Mouse (Mus musculus) bone marrow, adult 2 months (tissue): ENCODE results near the gene Inpp4a. TPM values are rescaled to one million over a fixed set of nuclear protein-coding genes. Genes with fewer than 3 reads are reported as not detected.

Source experiments
- H3K27ac ChIP-seq: fragments of 200-500 bp; 2 replicates; pipeline ENCODE4 v1.5.1; 2012; ENCODE audit warnings: low read depth, mild to moderate bottlenecking, control low read depth, inconsistent platforms, low read length; ENCODE audit not compliant: control insufficient read depth, poor library complexity, insufficient read depth
- H3K4me1 ChIP-seq: fragments of 200-500 bp; 2 replicates; pipeline ENCODE4 v1.6.1; 2011; ENCODE audit warnings: low read length; ENCODE audit not compliant: control insufficient read depth, insufficient read depth
- H3K4me3 ChIP-seq: fragments of 200-500 bp; replicated peaks from 2 replicates; pipeline ENCODE3; 2011; ENCODE audit warnings: mild to moderate bottlenecking, low read depth, low read length, control low read depth; ENCODE audit not compliant: control insufficient read depth
- CTCF ChIP-seq: fragments of 200-500 bp; IDR thresholded peaks from 2 replicates; pipeline ENCODE4 v1.5.1; 2011; ENCODE audit warnings: low read length, control low read depth; ENCODE audit not compliant: control insufficient read depth, insufficient read depth
- POLR2A ChIP-seq: fragments of 200-500 bp; IDR thresholded peaks from 2 replicates; pipeline ENCODE4 v1.6.1; 2011; ENCODE audit warnings: low read depth, mild to moderate bottlenecking, control low read depth, low read length, borderline replicate concordance; ENCODE audit not compliant: control insufficient read depth
- WGBS: fragments of 180-500 bp; shearing (Covaris S2); methylation state at CpG from one replicate; pipeline ENCODE4 v1.1.7; 2018; 5-methylcytosine and 5-hydroxymethylcytosine counted together
- polyA plus RNA-seq: library from polyadenylated mRNA; stranded (reverse); fragments of >200 nt; gene quantifications from 2 replicates; pipeline ENCODE4 v1.2.4, GENCODE M21; 2011; ENCODE audit warnings: low replicate concordance; ENCODE audit not compliant: missing spikeins, insufficient read depth, insufficient read length

The Inpp4a gene
- polyA plus RNA-seq, 1 experiment: 33.4 TPM

GRCm38 (mm10) chr1:37342524-37342923 lies 42.9 kb downstream of the Inpp4a start:
- TF ChIP-seq POLR2A: no peak
- no peak for TF ChIP-seq CTCF
- 94% methylated on average over 8 of the region's 8 CpGs for WGBS
- Histone ChIP-seq H3K27ac (no peak overlapping the region), H3K4me3 (no peak overlapping the region), H3K4me1 (peaks cover 2% of the 10 kb centered on the region; the same call in 1 of the 2 replicates)

DNA sequence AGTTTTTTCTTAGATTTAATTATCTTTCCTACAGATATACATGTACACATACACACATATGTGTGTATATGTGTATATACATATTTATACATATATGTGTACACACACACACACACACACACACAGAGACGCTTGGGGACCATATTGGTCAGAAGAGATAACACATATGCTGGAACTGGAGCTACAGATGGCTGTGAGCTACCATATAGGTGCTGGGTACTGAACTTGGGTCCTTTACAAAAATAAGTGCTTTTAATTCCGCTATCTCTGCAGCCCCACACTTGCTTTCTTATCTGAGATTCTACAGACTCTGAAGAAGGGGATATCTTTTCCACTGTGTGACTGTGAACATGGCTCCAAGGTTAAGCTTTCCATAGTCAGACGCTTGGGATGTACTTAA lies 43.6 kb downstream of the Inpp4a start:
- WGBS: 66% methylated on average over 3 of the region's 3 CpGs
- TF ChIP-seq POLR2A (no peak), CTCF (no peak)
- H3K4me1 ChIP-seq: peaks cover 2% of the 10 kb centered on the region; the same call in 1 of the 2 replicates
- H3K4me3 ChIP-seq: no peak overlapping the region
- no peak overlapping the region for H3K27ac ChIP-seq

DNA sequence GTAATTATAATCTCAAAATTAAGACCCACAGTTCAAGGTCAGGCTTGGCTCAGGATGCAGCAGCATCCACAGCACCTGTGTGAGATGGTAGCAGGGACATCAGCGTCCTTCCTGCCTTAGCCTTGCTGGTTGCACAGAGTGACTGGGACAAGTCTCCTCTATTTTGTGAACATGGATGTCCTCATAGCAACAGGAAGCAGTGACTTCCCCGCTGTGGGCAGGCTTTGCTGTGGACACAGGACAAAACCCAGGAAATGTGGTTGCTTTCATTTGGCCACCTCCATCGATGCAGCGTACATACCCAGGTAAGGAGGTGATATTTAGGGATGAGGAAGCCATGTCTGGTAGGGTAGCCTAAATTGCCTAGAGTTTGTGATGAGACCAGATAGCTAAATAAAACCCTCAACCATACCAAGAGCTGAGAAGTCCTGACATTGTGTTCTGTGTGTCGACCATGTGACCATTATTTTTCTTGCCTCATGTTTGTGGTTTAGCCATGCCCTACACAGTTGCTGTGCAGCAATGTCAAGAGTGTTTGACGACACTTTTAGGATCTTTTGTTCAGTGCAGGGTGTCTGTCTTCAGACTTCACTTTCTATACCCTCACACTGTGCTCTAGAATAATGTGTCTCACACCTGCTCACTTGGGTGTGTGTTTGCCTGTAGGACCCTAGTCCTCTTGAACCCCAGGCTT lies 44.7 kb downstream of the Inpp4a start:
- TF ChIP-seq CTCF (no peak), POLR2A (no peak)
- Histone ChIP-seq H3K4me1 (peaks cover 2% of the 10 kb centered on the region; the same call in 1 of the 2 replicates), H3K4me3 (peak overlapping the region; percentile 41), H3K27ac (peak overlapping the region; percentile 66; the same call in 1 of the 2 replicates)
- WGBS: 19% methylated on average over 6 of the region's 6 CpGs

DNA sequence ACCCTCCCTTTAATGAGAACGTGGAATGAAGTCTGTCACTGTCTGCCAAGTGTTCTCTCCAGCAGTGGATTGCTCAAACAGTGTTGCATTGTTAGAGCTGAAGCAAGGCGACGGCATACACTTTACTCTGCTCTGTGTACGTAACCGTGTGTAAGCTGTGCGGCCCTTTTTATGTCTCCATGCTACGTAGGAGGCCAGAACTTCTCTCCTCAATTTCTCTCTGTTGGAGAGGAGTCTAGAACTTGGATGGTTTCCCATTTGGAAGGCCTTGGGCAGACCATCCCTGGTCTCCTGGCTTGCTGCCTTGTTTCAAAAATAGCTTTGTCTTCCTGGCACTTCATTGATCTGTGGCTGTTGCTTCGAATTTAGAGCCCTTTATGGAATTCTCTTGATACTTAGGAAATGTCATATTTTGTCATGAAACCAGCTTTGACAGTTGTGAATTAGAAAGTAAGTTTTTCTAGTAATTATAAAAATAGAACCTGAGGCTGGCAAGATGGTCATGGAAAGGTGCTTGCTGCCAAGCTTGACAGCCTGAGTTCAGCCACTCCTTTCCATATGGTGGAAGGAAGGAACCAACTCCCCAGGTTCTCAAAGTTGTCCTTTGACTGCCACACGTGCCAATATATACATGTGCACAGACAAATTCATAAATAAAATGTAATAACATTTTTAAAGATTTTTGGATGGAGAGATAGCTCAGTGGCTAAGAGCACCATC lies 47.9 kb downstream of the Inpp4a start:
- Histone ChIP-seq H3K4me1 (peaks cover 2% of the 10 kb centered on the region; the same call in 1 of the 2 replicates), H3K4me3 (no peak overlapping the region), H3K27ac (no peak overlapping the region)
- no peak for TF ChIP-seq POLR2A
- no peak for TF ChIP-seq CTCF
- WGBS: 55% methylated on average over 9 of the region's 9 CpGs

DNA sequence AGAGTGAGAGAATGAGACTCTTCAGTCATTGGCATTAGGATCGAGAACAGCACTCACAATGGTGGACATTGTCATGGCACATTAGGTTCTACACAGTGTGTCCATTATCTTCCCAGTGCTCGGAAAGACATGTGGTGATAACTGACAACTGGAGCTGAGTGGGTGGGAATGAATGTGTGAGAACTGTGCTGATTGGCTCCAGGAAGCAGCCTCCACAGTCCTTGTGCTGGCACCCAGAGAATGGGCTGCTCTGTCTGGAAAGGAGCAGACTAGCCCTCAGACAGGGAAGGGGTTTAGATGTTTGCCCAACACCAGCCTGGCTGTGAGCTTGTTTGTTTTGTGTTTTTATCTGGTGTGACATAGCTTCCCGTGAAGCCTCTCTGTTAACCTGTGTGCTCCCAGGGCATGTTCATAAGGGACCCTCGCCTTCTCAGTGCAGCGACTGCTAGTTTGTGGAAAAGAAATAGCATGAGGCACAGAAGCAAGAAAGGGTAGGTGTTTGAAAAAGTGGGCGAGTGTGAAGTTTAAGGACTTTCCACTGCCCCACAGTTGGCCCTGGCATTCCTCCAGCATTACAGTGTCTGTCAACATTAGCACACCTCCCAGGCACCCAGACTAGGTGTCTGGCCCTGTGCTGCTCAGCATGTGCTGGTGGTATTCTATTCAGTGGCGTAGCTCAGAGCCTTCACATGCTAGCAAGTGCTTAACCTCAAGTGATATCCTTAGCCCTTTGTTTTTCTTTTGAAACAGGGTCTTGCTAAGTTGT lies 51.4 kb downstream of the Inpp4a start:
- TF ChIP-seq CTCF: no peak
- TF ChIP-seq POLR2A: no peak
- 81% methylated on average over 7 of the region's 7 CpGs for WGBS
- Histone ChIP-seq H3K27ac (no peak overlapping the region), H3K4me3 (no peak overlapping the region), H3K4me1 (no peaks in the 10 kb centered on the region; the same call in 1 of the 2 replicates)

GRCm38 (mm10) chr1:37351961-37352360 lies 52.3 kb downstream of the Inpp4a start:
- TF ChIP-seq POLR2A (no peak), CTCF (no peak)
- WGBS: 85% methylated on average over 2 of the region's 2 CpGs
- H3K4me1 ChIP-seq: peaks cover 2% of the 10 kb centered on the region; the same call in 1 of the 2 replicates

DNA sequence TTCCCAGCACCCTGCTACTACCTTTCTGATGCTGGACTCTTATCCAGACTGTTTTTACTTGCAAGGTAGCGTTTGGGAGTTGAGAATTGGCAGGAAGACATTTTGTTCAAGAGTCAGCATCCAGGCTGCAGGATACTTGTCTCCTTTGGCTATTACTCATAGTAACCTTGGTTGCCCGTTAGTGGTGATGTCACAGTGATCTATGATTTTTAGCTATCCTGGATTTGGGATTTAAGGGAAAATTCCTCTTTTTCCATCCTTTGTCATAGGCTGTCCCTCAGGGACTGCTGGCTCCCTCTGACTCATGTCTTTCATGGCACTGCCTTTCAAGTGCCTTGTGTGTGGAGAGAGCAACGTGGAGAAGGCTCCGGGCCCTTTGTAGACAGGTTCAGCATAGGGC lies 53.8 kb downstream of the Inpp4a start:
- TF ChIP-seq POLR2A (no peak), CTCF (no peak)
- 82% methylated on average over 4 of the region's 4 CpGs for WGBS
- no peak overlapping the region for H3K4me3 ChIP-seq
- peaks cover 2% of the 10 kb centered on the region; the same call in 1 of the 2 replicates for H3K4me1 ChIP-seq
- no peak overlapping the region for H3K27ac ChIP-seq

More at GRCm38 (mm10) chr1:37351961-37352360, 52.3 kb downstream of the Inpp4a start:
- H3K4me3 ChIP-seq: no peak overlapping the region
- H3K27ac ChIP-seq: no peak overlapping the region

DNA sequence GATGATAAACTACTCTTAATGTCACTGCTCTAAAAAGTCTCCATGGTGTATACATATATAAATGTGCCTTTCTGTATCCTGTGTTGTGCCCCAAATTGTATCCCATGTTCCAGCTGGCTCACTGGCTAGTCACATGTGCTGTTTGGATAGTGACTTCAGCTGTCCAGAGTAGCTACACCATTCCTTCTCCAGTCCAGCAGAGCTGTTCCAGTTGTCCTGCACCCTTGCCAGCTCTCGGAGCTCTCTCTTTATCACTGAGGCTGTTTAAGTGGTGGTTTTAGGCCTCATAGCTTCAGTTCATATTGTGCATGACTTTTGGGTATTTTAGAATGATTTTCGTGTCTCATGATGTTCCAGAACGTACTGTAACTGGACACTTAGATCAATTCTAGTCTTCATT lies 55.8 kb downstream of the Inpp4a start:
- Histone ChIP-seq H3K4me3 (no peak overlapping the region), H3K27ac (no peak overlapping the region), H3K4me1 (peaks cover 2% of the 10 kb centered on the region; the same call in 1 of the 2 replicates)
- TF ChIP-seq POLR2A (no peak), CTCF (no peak)
- 82% methylated on average over 3 of the region's 3 CpGs for WGBS
